ENCODE assay signal across 7 mouse cellular contexts in the genomic region with DNA sequence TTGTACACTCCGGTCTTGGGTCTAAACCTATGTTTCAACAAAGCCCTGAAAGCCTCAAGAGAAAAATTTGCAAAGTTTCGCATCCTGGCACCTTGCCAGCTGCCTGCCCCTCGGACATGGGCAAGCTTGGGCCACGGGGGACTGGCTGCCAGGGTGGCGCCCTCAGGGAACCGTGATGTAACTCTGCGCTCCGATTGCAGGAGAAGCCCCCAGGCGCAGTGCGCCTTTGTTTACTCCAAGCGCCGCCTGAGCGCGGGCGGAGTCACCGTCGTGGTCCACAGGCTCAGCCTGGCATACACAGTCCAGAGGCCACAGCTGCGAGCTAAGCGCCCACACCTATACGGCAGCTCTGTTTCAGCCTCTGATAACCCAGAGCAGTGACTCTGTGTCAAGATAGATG. TPM values are rescaled to one million over a fixed set of nuclear protein-coding genes. Genes with fewer than 3 reads are reported as not detected.
A peak's percentile ranks its signal among the peaks of the same experiment; 100 is the strongest.
DNase-seq lines count a peak whose midpoint lies in the region; ATAC-seq lines count a peak whose summit lies in the region.

No protein-coding gene starts in this region.

- 7% methylated on average over 20 of the region's 20 CpGs for WGBS in forebrain, embryonic 13.5 days
- whole genome bisulfite sequencing in midbrain, embryonic 15.5 days, result 10% methylated on average over 20 of the region's 20 CpGs

- peak; percentile 59 to 61 for DNase-seq in spleen, postnatal 36 days (ENCODE audit: low spot score in 2 of 2)
- DNase-seq in spleen, adult 12 weeks (ENCODE audit: low spot score), result no peak
- DNase-seq in kidney, postnatal 4 days, result peak; percentile 70 to 78
- DNase-seq in cerebellum, postnatal 25 days, result no peak

- H3K36me3 ChIP-seq in forebrain, embryonic 13.5 days (ENCODE audit: poor library complexity, severe bottlenecking), result no peaks in the 10 kb centered on the region
- H3K36me3 ChIP-seq in midbrain, embryonic 15.5 days (replicated peaks), result no peaks in the 10 kb centered on the region

- H3K27ac ChIP-seq in forebrain, embryonic 13.5 days, result no peak overlapping the region
- H3K27ac ChIP-seq in midbrain, embryonic 15.5 days, result no peak overlapping the region

- H3K27me3 ChIP-seq in forebrain, embryonic 13.5 days, result no peaks in the 10 kb centered on the region
- H3K27me3 ChIP-seq in midbrain, embryonic 15.5 days (replicated peaks), result no peaks in the 10 kb centered on the region

- peaks cover 10% of the 10 kb centered on the region for H3K4me1 ChIP-seq in forebrain, embryonic 13.5 days
- H3K4me1 ChIP-seq in midbrain, embryonic 15.5 days, result peaks cover 8% of the 10 kb centered on the region

- peak overlapping the region; percentile 20 for H3K4me3 ChIP-seq in forebrain, embryonic 13.5 days
- H3K4me3 ChIP-seq in midbrain, embryonic 15.5 days, result 0 out of 2 replicates have a peak overlapping the region, but pooled peaks have one; percentile 7

- peak; percentile 45; the same call in 1 of the 2 replicates for ATAC-seq in forebrain, embryonic 13.5 days
- 0 out of 2 replicates have a peak, but pooled peaks have one; percentile 17 for ATAC-seq in midbrain, embryonic 15.5 days (replicated peaks)
- ATAC-seq in inflammation-experienced regulatory T-cells, adult 6 months, result no peak

- peak overlapping the region; percentile 57 for H3K4me2 ChIP-seq in forebrain, embryonic 13.5 days
- H3K4me2 ChIP-seq in midbrain, embryonic 15.5 days, result peak overlapping the region; percentile 33

- H3K9ac ChIP-seq in forebrain, embryonic 13.5 days, result peak overlapping the region; percentile 61
- no peak overlapping the region for H3K9ac ChIP-seq in midbrain, embryonic 15.5 days

- no peaks in the 10 kb centered on the region for H3K9me3 ChIP-seq in forebrain, embryonic 13.5 days (replicated peaks)
- no peaks in the 10 kb centered on the region for H3K9me3 ChIP-seq in midbrain, embryonic 15.5 days

RNA-seq across cellular contexts. Expression of a gene that starts 19.1 kb away (rescaled TPM):
- 5.8 and 8.0 TPM in 2 replicates for polyA plus RNA-seq in forebrain, embryonic 13.5 days (2015; fragmentation: Nextera tagmentation; extraction: Ambion mirVana)
- 4.0 and 4.4 TPM in 2 replicates for polyA plus RNA-seq in midbrain, embryonic 15.5 days (2015; fragmentation: Nextera tagmentation; extraction: Ambion mirVana)
- 10 to 100 TPM; 15.1 to 27.5 (median 19.5) TPM for polyA plus RNA-seq in inflammation-experienced regulatory T-cells, adult 6 months (2017; shearing (Covaris generic))

RNA-seq across cellular contexts. Expression of a gene that starts 45.2 kb away (rescaled TPM):
- polyA plus RNA-seq in forebrain, embryonic 13.5 days (2015; fragmentation: Nextera tagmentation; extraction: Ambion mirVana), result not detected in 2 replicates
- not detected in 2 replicates for polyA plus RNA-seq in midbrain, embryonic 15.5 days (2015; fragmentation: Nextera tagmentation; extraction: Ambion mirVana)
- not detected for polyA plus RNA-seq in inflammation-experienced regulatory T-cells, adult 6 months (2017; shearing (Covaris generic))

Comparison
In these comparisons a context has a peak if more than half of its experiments do, and no peak if none do; other contexts are left out.
1. DNase-seq: peak in spleen, postnatal 36 days (2 of 2) and kidney, postnatal 4 days (2 of 2); none in spleen, adult 12 weeks (single experiment) and cerebellum, postnatal 25 days (0 of 2).